Mouse (Mus musculus): Measurements from ENCODE around the gene Anapc10. TPM values are rescaled to one million over a fixed set of nuclear protein-coding genes. Genes with fewer than 3 reads are reported as not detected.

Anapc10 gene
- total RNA-seq, 1 experiment from 2014 or later: 3.1 TPM

GRCm38 (mm10) chr8:79804499-79804898 lies 92.9 kb downstream of the Anapc10 start:
- no peak for ATAC-seq (ENCODE audit: extremely low read depth, insufficient number of reproducible peaks, low FRiP score, poor library complexity, severe bottlenecking)

- no peak for ATAC-seq (ENCODE audit: extremely low read depth, insufficient number of reproducible peaks, low FRiP score, poor library complexity, severe bottlenecking)
Measured at GRCm38 (mm10) chr8:79806971-79807370, 95.4 kb downstream of the Anapc10 start.

GRCm38 (mm10) chr8:79826534-79826933 lies 114.9 kb downstream of the Anapc10 start:
- ATAC-seq (ENCODE audit: extremely low read depth, insufficient number of reproducible peaks, low FRiP score, poor library complexity, severe bottlenecking): no peak

Other genes with a start within 250 kb of the Anapc10 start
- 63.7 and 72.7 TPM in 2 replicates for gene Otud4, start 72.2 kb upstream of the Anapc10 start, total RNA-seq (2017)
- 67.2 and 77.7 TPM in 2 replicates for gene Abce1, start 80 bp upstream of the Anapc10 start, total RNA-seq (2017)